Mouse (Mus musculus) hindlimb bud, embryonic 11.5 days (tissue): ENCODE measurements around the gene 2200002D01Rik.

Experiments
- DNase-seq: peaks from one replicate; pipeline ENCODE4 v3.0.0-alpha.2; 2012; ENCODE audit warnings: low read depth, low spot score; ENCODE audit errors: extremely low spot score

2200002D01Rik gene

GRCm38 (mm10) chr7:29248261-29248841, at the start of gene 2200002D01Rik:
Gene 2200002D01Rik, minus strand, starts transcription at chr7:29248466.
- DNase-seq, result no peak

- DNase-seq, result peak; percentile 64
Measured at GRCm38 (mm10) chr7:29296998-29297397, 48.7 kb upstream of the 2200002D01Rik start.

GRCm38 (mm10) chr7:29295861-29296647, 47.8 kb upstream of the 2200002D01Rik start:
- DNase-seq, result no peak

- DNase-seq, result no peak
Measured at GRCm38 (mm10) chr7:29294111-29294761, 46.0 kb upstream of the 2200002D01Rik start.

- DNase-seq, result no peak
Measured at GRCm38 (mm10) chr7:29293131-29294065, 45.1 kb upstream of the 2200002D01Rik start.

- no peak for DNase-seq
Measured at GRCm38 (mm10) chr7:29292458-29293098, 44.3 kb upstream of the 2200002D01Rik start.

GRCm38 (mm10) chr7:29291616-29292457, 43.6 kb upstream of the 2200002D01Rik start:
- DNase-seq, result no peak

GRCm38 (mm10) chr7:29290691-29291485, 42.6 kb upstream of the 2200002D01Rik start:
- DNase-seq, result no peak

GRCm38 (mm10) chr7:29289856-29290255, 41.6 kb upstream of the 2200002D01Rik start:
- no peak for DNase-seq

GRCm38 (mm10) chr7:29288942-29289638, 40.8 kb upstream of the 2200002D01Rik start, which contains the start of gene Ppp1r14a:
Gene Ppp1r14a, plus strand, starts transcription at chr7:29289308.
- DNase-seq, result no peak

GRCm38 (mm10) chr7:29288079-29288478, 39.8 kb upstream of the 2200002D01Rik start:
- no peak for DNase-seq

GRCm38 (mm10) chr7:29287481-29287880, 39.2 kb upstream of the 2200002D01Rik start:
- no peak for DNase-seq

GRCm38 (mm10) chr7:29284523-29284922, 36.3 kb upstream of the 2200002D01Rik start:
- no peak for DNase-seq

GRCm38 (mm10) chr7:29283876-29284275, 35.6 kb upstream of the 2200002D01Rik start:
- no peak for DNase-seq

- no peak for DNase-seq
Measured at GRCm38 (mm10) chr7:29282074-29282554, 33.8 kb upstream of the 2200002D01Rik start.

- DNase-seq, result no peak
Measured at GRCm38 (mm10) chr7:29281201-29282073, 33.2 kb upstream of the 2200002D01Rik start, which contains the start of gene Spint2. Gene Spint2, minus strand, starts transcription at chr7:29281912.

- no peak for DNase-seq
Measured at GRCm38 (mm10) chr7:29280801-29281200, 32.5 kb upstream of the 2200002D01Rik start.
